Mouse (Mus musculus): ENCODE results near the gene Cables2. TPM values are rescaled to one million over a fixed set of nuclear protein-coding genes. Genes with fewer than 3 reads are reported as not detected.

Gene Cables2
- polyA plus RNA-seq, 1 experiment from 2014 or later = 8.4 TPM

DNA sequence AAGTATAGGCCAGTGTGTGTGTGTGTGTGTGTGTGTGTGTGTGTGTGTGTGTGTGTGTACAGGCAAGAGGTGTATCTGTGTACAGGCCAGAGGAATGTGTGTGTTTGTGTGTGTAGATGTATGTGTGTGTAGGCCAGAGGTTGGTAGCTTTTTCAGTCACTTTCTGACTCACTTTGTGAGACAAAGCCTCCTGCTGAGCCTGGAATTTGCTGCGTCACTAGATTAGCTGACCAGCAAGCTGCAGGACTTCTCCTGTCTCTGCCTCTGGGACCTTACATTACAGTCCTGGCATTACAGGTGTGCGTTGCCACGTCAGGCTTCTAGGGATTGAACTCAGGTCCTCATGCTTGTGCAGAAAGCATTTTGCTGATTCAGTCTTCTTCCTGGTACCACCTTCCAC, 21.5 kb downstream of the Cables2 start:
- Histone ChIP-seq H3K4me2 (no peak overlapping the region), H3K36me3 (no peaks in the 10 kb centered on the region), H3K9me3 (replicated peaks) (no peaks in the 10 kb centered on the region), H3K9ac (no peak overlapping the region), H3K4me1 (replicated peaks) (peaks cover 16% of the 10 kb centered on the region), H3K4me3 (no peak overlapping the region), H3K27ac (no peak overlapping the region), H3K27me3 (no peaks in the 10 kb centered on the region)
- no peak for ATAC-seq (replicated peaks; ENCODE audit: insufficient number of reproducible peaks, insufficient read depth, low FRiP score, low read depth)
- WGBS = 50% methylated on average over 3 of the region's 3 CpGs

DNA sequence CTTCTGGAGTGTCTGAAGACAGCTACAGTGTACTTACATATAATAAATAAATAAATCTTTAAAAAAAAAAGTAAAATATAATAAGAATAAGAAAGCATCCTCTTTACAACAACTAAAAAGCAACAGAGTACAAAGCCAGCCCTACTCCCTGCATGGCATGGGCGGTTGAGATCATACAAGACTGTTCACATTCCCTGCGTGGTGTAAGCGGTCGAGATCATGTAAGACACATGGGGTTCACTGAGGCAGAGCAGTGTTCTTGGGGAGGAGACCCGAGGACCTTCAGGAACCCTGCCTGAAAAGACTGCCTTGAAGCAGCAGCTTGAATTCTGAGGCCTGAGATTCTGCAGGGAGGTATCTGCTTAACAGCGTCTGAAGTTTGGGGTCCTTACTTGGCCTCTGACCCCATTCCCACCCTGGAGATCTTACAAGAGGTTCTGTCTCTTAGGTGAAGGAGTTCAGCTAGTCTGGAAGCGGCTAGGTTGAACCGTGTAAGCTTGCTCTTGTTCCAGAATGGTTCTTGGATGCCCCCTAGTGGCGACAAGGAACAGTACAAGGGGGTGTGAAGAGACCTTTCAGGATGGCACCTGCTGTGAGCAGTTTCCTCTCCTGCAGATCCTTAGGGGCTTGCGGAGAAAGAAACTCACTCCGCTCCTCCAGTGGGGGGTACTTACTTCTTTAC, 22.2 kb downstream of the Cables2 start:
- 0 out of 2 replicates have a peak overlapping the region, but pooled peaks have one; percentile 26 for H3K9ac ChIP-seq
- 31% methylated on average over 11 of the region's 11 CpGs for WGBS
- H3K4me1 ChIP-seq (replicated peaks) = peaks cover 12% of the 10 kb centered on the region
- no peaks in the 10 kb centered on the region for H3K9me3 ChIP-seq (replicated peaks)
- H3K4me2 ChIP-seq = no peak overlapping the region
- no peak overlapping the region for H3K4me3 ChIP-seq
- no peaks in the 10 kb centered on the region for H3K27me3 ChIP-seq
- no peak overlapping the region for H3K27ac ChIP-seq
- H3K36me3 ChIP-seq = no peaks in the 10 kb centered on the region
- ATAC-seq (replicated peaks; ENCODE audit: insufficient number of reproducible peaks, insufficient read depth, low FRiP score, low read depth) = peak; percentile 76

DNA sequence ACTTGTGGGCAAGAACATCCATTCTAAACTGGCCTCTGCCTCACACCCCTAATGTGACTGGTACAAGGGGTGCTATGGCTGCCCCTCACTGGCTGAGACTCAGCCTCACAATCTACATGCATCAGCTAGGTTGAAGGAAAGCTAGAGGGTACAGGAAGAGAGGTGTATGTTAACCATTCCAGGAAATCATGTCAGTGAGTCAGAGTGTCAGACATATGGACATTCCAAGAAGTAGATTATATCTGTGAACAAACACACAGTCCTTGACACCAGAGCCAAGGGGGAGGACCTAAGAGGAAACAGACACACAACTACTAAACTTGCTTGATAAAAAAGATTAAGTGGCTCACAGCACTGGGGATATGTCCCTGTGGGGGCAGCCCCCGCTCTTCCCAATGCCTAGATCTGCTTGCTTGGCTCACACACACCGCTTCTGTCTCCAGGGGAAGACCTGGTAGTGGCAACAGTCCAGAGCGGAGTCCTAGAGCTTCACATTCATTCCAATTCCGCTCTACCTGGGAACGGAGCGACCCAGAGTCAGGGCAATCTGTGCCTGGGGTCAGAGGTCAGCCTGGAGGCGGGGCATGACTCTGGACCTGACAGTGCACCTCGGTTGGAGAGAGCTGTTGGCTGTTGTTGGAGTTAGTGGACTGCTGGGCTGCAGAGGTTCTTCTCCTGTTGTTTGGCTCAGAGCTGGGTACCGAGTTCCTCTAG, 24.2 kb downstream of the Cables2 start:
- H3K4me2 ChIP-seq = no peak overlapping the region
- no peak for ATAC-seq (replicated peaks; ENCODE audit: insufficient number of reproducible peaks, insufficient read depth, low FRiP score, low read depth)
- no peaks in the 10 kb centered on the region for H3K36me3 ChIP-seq
- no peaks in the 10 kb centered on the region for H3K27me3 ChIP-seq
- 55% methylated on average over 9 of the region's 9 CpGs for WGBS
- H3K9me3 ChIP-seq (replicated peaks) = no peaks in the 10 kb centered on the region
- H3K9ac ChIP-seq = no peak overlapping the region
- no peak overlapping the region for H3K4me3 ChIP-seq
- peaks cover 6% of the 10 kb centered on the region; the same call in 1 of the 2 replicates for H3K4me1 ChIP-seq (replicated peaks)
- H3K27ac ChIP-seq = no peak overlapping the region

DNA sequence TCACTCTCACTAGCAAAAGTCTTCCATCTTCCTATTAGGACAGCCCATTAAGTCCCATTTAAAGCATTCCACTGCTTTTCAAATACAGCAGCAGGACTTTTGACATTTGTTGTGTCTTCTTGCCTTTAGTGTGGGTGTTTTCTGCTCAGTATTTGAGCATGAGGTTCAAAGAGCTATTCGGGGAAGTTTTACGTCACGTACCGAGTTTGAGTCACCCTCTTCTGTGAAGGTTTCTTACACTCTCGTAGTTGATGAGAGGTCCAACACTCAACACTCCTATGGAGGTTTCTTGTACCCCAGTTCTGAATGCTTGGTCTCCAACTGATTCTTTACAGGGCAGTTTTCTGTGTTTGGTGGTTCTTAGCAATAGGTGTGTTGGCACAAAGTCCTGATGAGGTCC, 25.4 kb downstream of the Cables2 start:
- no peak for ATAC-seq (replicated peaks; ENCODE audit: insufficient number of reproducible peaks, insufficient read depth, low FRiP score, low read depth)
- 91% methylated on average over 5 of the region's 5 CpGs for WGBS
- H3K27ac ChIP-seq = no peak overlapping the region

DNA sequence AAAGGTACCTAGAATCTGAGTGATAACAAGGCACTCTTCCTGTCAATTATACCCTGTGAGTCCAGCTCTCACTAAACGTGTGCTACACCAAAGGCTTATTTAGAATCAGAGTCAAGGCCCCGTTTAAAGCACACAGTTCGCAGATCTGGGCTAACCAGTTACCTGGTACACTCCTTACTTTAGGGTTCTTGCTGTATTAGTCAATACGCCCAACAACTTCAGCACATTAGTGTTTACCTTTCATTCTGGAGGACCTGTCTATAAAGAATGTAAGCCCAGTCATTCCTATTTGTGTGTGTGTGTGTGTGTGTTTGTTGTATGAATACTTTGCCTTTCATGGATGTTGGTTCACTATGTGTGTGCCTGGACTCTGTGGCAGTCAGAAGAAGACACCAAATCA, 30.2 kb downstream of the Cables2 start:
- no peaks in the 10 kb centered on the region for H3K27me3 ChIP-seq
- H3K4me2 ChIP-seq = no peak overlapping the region
- H3K36me3 ChIP-seq = no peaks in the 10 kb centered on the region
- WGBS = 84% methylated on average over 4 of the region's 4 CpGs
- no peak overlapping the region for H3K9ac ChIP-seq
- no peak overlapping the region for H3K4me3 ChIP-seq
- no peak overlapping the region for H3K27ac ChIP-seq
- no peaks in the 10 kb centered on the region for H3K9me3 ChIP-seq (replicated peaks)
- ATAC-seq (replicated peaks; ENCODE audit: insufficient number of reproducible peaks, insufficient read depth, low FRiP score, low read depth) = no peak
- H3K4me1 ChIP-seq (replicated peaks) = no peaks in the 10 kb centered on the region

More for the DNA sequence above, 25.4 kb downstream of the Cables2 start:
- no peak overlapping the region for H3K4me2 ChIP-seq
- no peak overlapping the region for H3K9ac ChIP-seq
- H3K36me3 ChIP-seq = no peaks in the 10 kb centered on the region
- no peaks in the 10 kb centered on the region for H3K27me3 ChIP-seq
- H3K4me3 ChIP-seq = no peak overlapping the region
- H3K9me3 ChIP-seq (replicated peaks) = no peaks in the 10 kb centered on the region
- H3K4me1 ChIP-seq (replicated peaks) = peaks cover 6% of the 10 kb centered on the region; the same call in 1 of the 2 replicates

DNA sequence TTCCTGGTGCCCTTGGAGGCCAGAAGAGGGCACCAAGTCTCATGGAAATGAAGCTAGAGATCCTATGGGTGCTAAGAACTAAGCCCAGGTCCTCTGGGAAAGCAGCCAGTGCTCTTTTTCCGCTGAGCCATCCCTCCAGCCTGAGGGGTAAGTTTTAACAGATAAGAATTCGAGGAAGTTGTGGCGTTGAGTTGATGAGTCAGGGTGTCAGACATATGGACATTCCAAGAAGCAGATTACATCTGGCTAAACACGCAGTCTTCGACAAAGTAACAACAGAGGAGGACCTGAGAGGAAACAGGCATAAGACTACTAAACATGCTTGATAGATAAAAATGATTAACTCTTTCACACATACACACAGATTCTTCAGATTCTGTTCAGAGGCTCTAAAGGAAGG, 34.7 kb downstream of the Cables2 start:
- 38% methylated on average over 5 of the region's 5 CpGs for WGBS
- Histone ChIP-seq H3K9ac (no peak overlapping the region), H3K4me1 (replicated peaks) (peaks cover 24% of the 10 kb centered on the region), H3K27me3 (no peaks in the 10 kb centered on the region), H3K4me2 (no peak overlapping the region), H3K36me3 (no peaks in the 10 kb centered on the region), H3K9me3 (replicated peaks) (no peaks in the 10 kb centered on the region), H3K4me3 (no peak overlapping the region), H3K27ac (no peak overlapping the region)
- ATAC-seq (replicated peaks; ENCODE audit: insufficient number of reproducible peaks, insufficient read depth, low FRiP score, low read depth) = no peak

DNA sequence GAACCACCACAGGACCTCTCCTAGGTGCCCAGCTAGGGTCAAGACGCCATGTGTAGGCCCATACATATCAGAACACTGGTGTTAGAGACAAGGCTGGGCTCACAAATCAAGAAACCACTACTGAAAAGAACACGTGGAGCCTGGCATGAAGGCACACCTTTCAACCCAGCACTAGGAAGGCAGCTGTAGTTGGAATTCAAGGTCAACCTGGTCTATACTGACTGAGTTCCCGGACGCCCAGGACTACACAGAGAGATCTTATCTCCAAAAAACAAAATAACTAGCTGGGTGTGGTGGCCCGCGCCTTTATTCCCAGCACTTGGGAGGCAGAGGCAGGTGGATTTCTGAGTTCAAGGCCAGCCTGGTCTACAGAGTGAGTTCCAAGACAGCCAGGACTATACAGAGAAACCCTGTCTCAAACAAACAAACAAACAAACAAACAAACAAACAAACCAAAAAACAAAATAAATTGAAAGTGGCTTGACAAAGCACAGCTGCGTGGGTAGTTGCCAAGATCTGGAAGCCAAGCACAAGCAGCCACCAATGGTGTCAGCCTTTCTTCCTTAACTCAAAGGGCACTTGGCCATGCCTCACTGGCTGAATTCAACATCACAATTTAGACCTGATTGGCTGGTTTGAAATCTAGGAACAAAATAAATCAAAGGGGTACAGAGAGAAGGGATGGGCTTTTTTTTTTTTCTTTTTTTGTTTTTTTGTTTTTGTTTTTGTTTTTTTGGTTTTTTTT, 35.5 kb downstream of the Cables2 start:
- no peak overlapping the region for H3K4me2 ChIP-seq
- H3K27me3 ChIP-seq = no peaks in the 10 kb centered on the region
- no peak overlapping the region for H3K4me3 ChIP-seq
- H3K36me3 ChIP-seq = no peaks in the 10 kb centered on the region
- no peaks in the 10 kb centered on the region for H3K9me3 ChIP-seq (replicated peaks)
- H3K27ac ChIP-seq = no peak overlapping the region
- peaks cover 32% of the 10 kb centered on the region for H3K4me1 ChIP-seq (replicated peaks)
- no peak overlapping the region for H3K9ac ChIP-seq
- no peak for ATAC-seq (replicated peaks; ENCODE audit: insufficient number of reproducible peaks, insufficient read depth, low FRiP score, low read depth)
- 85% methylated on average over 7 of the region's 7 CpGs for WGBS

DNA sequence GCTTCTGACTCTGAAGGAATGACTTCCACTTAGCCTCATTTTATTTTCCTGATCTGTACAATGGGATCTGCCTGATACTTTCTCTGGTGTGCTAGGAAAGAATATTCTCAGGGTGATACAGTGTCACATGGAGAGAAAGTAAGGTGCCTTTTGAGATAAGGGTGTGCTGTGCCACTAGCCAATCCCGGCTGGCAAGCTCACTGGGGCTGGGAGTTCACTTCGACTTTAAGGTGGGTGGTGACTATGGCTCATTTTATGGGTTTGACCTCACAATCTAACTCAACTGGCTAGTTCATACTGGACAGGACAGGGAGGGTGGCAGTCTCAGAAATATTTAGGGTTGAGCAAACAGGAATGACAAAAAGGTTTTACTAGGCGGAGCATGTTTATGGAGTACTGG, 36.4 kb downstream of the Cables2 start:
- no peaks in the 10 kb centered on the region for H3K9me3 ChIP-seq (replicated peaks)
- no peaks in the 10 kb centered on the region for H3K36me3 ChIP-seq
- H3K9ac ChIP-seq = no peak overlapping the region
- 77% methylated on average over 3 of the region's 3 CpGs for WGBS
- no peak overlapping the region for H3K4me3 ChIP-seq
- no peaks in the 10 kb centered on the region for H3K27me3 ChIP-seq
- H3K4me1 ChIP-seq (replicated peaks) = peaks cover 37% of the 10 kb centered on the region
- ATAC-seq (replicated peaks; ENCODE audit: insufficient number of reproducible peaks, insufficient read depth, low FRiP score, low read depth) = no peak
- no peak overlapping the region for H3K4me2 ChIP-seq
- no peak overlapping the region for H3K27ac ChIP-seq

DNA sequence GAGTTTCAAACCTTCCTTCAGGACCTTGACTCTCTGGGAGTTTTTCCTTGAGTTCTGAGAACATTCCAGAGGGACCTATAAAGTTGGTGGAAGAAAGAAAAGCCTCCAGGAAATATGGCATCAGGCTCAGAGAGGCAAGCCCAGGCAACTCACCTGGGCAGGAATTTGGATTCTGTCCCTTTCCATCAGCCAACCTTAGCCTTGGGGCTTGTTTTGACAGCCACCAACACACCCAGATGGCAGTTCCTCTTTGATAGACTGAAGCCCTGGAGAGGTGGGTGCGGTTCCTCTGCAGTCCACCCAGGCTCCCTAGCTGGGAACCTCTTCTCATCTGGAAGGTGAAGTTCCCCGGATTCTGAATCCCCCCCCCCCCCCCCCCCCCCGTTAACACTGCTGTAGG, 36.8 kb downstream of the Cables2 start:
- Histone ChIP-seq H3K4me3 (no peak overlapping the region), H3K9ac (no peak overlapping the region), H3K27me3 (no peaks in the 10 kb centered on the region), H3K36me3 (no peaks in the 10 kb centered on the region), H3K4me1 (replicated peaks) (peaks cover 37% of the 10 kb centered on the region), H3K4me2 (no peak overlapping the region), H3K27ac (peak overlapping the region; percentile 88), H3K9me3 (replicated peaks) (no peaks in the 10 kb centered on the region)
- 49% methylated on average over 3 of the region's 3 CpGs for WGBS
- no peak for ATAC-seq (replicated peaks; ENCODE audit: insufficient number of reproducible peaks, insufficient read depth, low FRiP score, low read depth)

DNA sequence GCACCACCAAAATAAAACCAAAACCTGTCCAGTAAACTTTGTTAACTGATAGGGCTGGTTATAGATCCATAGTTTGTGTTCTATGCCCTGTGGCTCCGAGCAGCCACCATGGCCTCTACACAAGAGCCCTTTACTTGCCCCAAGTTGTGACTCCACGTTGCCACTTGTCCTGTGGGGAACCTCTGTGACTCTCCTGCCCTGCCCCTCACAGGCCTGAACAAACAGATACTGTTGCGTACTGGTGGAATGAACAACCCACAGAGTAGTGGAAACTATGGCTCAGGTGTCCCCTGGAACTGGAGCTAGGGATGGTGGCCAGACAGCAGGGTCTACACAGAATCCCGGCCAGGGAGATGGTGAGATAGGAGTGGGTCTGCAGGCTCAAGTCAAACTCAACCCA, 37.5 kb downstream of the Cables2 start:
- ATAC-seq (replicated peaks; ENCODE audit: insufficient number of reproducible peaks, insufficient read depth, low FRiP score, low read depth) = no peak
- H3K4me2 ChIP-seq = no peak overlapping the region
- no peaks in the 10 kb centered on the region for H3K27me3 ChIP-seq
- peak overlapping the region; percentile 88 for H3K27ac ChIP-seq
- H3K4me3 ChIP-seq = no peak overlapping the region
- 72% methylated on average over 4 of the region's 4 CpGs for WGBS
- no peak overlapping the region for H3K9ac ChIP-seq
- no peaks in the 10 kb centered on the region for H3K36me3 ChIP-seq
- H3K9me3 ChIP-seq (replicated peaks) = no peaks in the 10 kb centered on the region
- H3K4me1 ChIP-seq (replicated peaks) = peaks cover 45% of the 10 kb centered on the region

DNA sequence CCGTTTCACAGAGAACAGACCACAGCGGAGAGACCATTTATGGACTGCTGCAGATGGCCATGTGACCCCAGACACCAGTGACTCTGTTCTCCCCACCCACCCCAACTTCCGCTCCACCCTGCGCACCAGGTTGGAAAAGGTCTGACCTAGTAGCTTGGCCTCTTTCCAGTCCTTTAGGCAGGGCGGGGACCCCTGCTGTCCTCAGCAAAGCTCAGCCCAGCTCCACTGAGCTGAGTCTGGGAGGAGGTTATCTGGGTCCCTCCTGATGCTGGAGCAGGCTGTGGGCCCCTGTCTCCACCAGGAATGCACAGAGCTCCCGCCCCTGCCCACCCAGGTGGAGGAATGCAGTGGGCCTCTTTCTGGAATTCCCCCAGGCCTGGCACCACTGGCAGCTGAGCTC, 38.3 kb downstream of the Cables2 start:
- Histone ChIP-seq H3K27me3 (no peaks in the 10 kb centered on the region), H3K9ac (peak overlapping the region; percentile 10; the same call in 1 of the 2 replicates), H3K27ac (peak overlapping the region; percentile 88), H3K36me3 (no peaks in the 10 kb centered on the region), H3K4me1 (replicated peaks) (peaks cover 53% of the 10 kb centered on the region), H3K4me2 (peak overlapping the region; percentile 37; the same call in 1 of the 2 replicates), H3K9me3 (replicated peaks) (no peaks in the 10 kb centered on the region), H3K4me3 (no peak overlapping the region)
- WGBS = 26% methylated on average over 6 of the region's 6 CpGs
- ATAC-seq (replicated peaks; ENCODE audit: insufficient number of reproducible peaks, insufficient read depth, low FRiP score, low read depth) = peak; percentile 84
